Mouse (Mus musculus) kidney, embryonic 15.5 days (tissue): ENCODE results near the gene Pcbd1. TPM values are rescaled to one million over a fixed set of nuclear protein-coding genes. Genes with fewer than 3 reads are reported as not detected.

Source experiments
- ATAC-seq: fragments of 200-750 bp; cut with Nextera tagmentation; replicated peaks from 2 replicates; pipeline ENCODE4 v1.8.0; 2017; ENCODE audit warnings: moderate TSS enrichment; ENCODE audit not compliant: low FRiP score
- H3K27ac ChIP-seq: fragments of 300-500 bp; sonication (generic); 2 replicates; pipeline ENCODE4 v1.5.1; 2015; ENCODE audit warnings: mild to moderate bottlenecking, inconsistent platforms
- H3K27me3 ChIP-seq: fragments of 300-500 bp; sonication (generic); 2 replicates; pipeline ENCODE4 v1.6.1; 2015; ENCODE audit warnings: inconsistent platforms
- H3K36me3 ChIP-seq: fragments of 300-500 bp; sonication (generic); 2 replicates; pipeline ENCODE4 v1.6.1; 2015; ENCODE audit warnings: inconsistent platforms
- H3K4me1 ChIP-seq: fragments of 300-500 bp; sonication (generic); 2 replicates; pipeline ENCODE4 v1.6.1; 2015; ENCODE audit warnings: inconsistent platforms
- H3K4me2 ChIP-seq: fragments of 300-500 bp; sonication (generic); 2 replicates; pipeline ENCODE4 v1.6.1; 2015; ENCODE audit warnings: moderate library complexity, mild to moderate bottlenecking, inconsistent platforms
- H3K4me3 ChIP-seq: fragments of 300-500 bp; sonication (generic); replicated peaks from 2 replicates; pipeline ENCODE4 v1.5.1; 2015; ENCODE audit warnings: mild to moderate bottlenecking, inconsistent platforms
- H3K9ac ChIP-seq: fragments of 300-500 bp; sonication (generic); 2 replicates; pipeline ENCODE4 v1.6.1; 2015; ENCODE audit warnings: mild to moderate bottlenecking, inconsistent platforms
- H3K9me3 ChIP-seq: fragments of 300-500 bp; sonication (generic); replicated peaks from 2 replicates; pipeline ENCODE4 v1.6.1; 2016; ENCODE audit warnings: inconsistent platforms
- WGBS: fragments of 180-500 bp; shearing (Covaris S2); methylation state at CpG from one replicate; pipeline ENCODE4 v1.1.7; 2015; ENCODE audit warnings: mixed read lengths; 5-methylcytosine and 5-hydroxymethylcytosine counted together
- polyA plus RNA-seq: library from polyadenylated mRNA; unstranded; fragments of >200 nt; fragmentation: Nextera tagmentation; extraction: Ambion mirVana; gene quantifications from 2 replicates; pipeline ENCODE4 v1.2.1, GENCODE M21; 2015

Gene Pcbd1
- polyA plus RNA-seq, 1 experiment from 2014 or later, result 144 TPM

DNA sequence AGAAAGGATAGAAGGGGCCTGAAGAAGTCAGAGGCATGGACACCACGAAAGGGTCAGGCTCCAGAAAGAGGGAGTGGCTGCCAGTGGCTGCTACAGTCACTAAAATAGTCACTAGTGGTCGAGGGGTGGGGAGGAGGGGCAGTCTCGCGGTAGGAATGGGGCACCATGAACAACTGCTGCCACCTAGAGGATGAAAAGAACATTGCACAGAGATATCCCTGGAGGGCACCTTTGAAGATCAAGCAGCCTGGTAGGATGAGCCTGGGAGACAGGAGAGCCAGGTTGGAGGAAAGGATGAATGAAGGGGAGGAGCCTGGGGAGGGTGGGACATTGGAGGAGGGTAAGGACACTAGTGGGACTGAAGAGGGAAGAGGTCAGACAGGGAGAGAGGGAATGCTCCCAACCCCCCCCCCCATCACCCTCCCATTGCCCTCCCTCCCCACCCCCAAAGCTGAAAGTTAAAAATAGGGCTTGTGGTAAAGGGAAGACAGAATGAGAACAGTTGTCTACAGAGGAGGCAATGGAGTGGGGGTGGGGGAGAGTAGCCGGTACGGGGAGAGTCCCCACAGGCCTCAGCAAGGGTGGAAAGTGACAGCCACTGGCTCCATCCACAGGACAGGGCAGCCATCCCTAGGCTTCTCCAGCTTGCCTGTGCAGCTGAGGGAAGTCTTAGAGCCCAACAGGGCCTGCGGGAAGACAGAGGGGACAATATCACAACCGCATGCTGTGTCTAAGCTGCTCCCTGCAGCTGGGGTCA, 20.5 kb upstream of the Pcbd1 start:
- Histone ChIP-seq H3K9me3 (no peaks in the 10 kb centered on the region), H3K4me3 (no peak overlapping the region), H3K4me1 (peaks cover 35% of the 10 kb centered on the region), H3K4me2 (peak overlapping the region; percentile 48), H3K36me3 (no peaks in the 10 kb centered on the region), H3K9ac (no peak overlapping the region), H3K27me3 (0 out of 2 replicates have a peak, but pooled peaks cover 4% of the 10 kb centered on the region), H3K27ac (no peak overlapping the region)
- peak; percentile 38; the same call in 1 of the 2 replicates for ATAC-seq
- WGBS, result 2% methylated on average over 8 of the region's 8 CpGs

DNA sequence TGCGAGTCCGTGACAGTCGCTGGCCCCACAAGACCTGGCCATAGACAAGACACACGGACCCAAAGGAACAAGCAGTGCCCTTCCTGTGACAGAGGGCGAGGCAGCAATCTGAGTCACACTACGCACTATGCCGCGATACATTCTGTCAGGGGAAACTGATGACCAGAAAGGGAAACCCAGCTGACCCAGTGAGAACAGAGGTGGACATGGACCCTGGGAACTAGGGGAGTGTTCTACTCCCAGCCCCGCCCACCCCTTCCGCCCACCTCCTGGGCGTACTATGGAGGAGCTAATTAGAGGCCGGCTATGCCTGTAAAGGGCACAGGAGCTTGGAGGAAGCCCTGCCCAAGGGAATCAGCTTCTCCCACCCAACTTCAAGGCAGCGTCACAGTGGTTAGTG, 19.9 kb upstream of the Pcbd1 start:
- no peak overlapping the region for H3K27ac ChIP-seq
- H3K4me2 ChIP-seq, result peak overlapping the region; percentile 48
- H3K36me3 ChIP-seq, result no peaks in the 10 kb centered on the region
- H3K9me3 ChIP-seq, result no peaks in the 10 kb centered on the region
- 0 out of 2 replicates have a peak, but pooled peaks cover 5% of the 10 kb centered on the region for H3K27me3 ChIP-seq
- WGBS, result 10% methylated on average over 13 of the region's 13 CpGs
- peak; percentile 31; the same call in 1 of the 2 replicates for ATAC-seq
- H3K4me1 ChIP-seq, result peaks cover 35% of the 10 kb centered on the region
- no peak overlapping the region for H3K9ac ChIP-seq
- H3K4me3 ChIP-seq, result peak overlapping the region; percentile 14; the same call in 1 of the 2 replicates

DNA sequence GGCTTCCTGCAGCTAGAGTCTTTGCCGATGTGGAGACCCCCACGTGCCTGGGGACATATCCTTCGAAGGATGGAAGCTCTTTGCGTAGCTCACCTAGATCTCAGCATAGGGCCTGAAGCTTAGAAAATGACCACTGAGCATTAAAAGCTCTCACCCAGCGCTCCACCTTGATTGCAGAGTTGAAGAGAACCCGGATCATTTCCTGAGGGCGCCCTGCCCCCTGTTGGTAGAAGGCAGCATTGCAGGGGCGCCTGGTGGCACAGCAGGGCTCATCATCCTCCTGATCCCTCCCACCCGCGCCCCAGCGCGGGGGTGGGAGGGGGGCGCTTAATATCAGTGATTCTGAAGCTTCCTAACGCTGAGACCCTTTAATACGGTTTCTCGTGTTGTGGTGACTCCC, 16.8 kb upstream of the Pcbd1 start:
- no peak for ATAC-seq
- Histone ChIP-seq H3K9me3 (no peaks in the 10 kb centered on the region), H3K4me2 (no peak overlapping the region), H3K27me3 (0 out of 2 replicates have a peak, but pooled peaks cover 5% of the 10 kb centered on the region), H3K4me3 (no peak overlapping the region), H3K36me3 (no peaks in the 10 kb centered on the region), H3K27ac (no peak overlapping the region), H3K4me1 (peaks cover 21% of the 10 kb centered on the region), H3K9ac (no peak overlapping the region)
- WGBS, result 11% methylated on average over 16 of the region's 16 CpGs

DNA sequence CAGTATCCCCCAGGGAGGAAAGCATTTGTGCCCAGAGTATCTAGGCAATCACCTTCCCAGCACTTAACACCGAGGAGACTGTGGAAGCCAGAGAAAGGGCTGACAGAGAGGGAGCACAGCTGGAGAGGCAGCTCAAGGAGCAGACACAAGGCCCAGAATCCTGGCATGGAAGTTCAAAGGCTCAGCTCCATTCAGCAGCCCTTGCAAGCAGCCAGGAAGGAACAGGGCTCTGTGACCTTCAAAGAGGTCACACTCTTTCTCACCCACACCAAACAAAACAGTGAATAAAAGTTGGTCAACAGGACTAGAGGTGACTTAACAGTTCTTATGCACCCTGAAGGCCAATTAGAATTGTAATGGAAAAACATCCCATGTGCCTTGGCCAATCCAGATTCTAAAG, 14.5 kb upstream of the Pcbd1 start:
- no peak overlapping the region for H3K27ac ChIP-seq
- ATAC-seq, result no peak
- no peaks in the 10 kb centered on the region for H3K36me3 ChIP-seq
- H3K4me3 ChIP-seq, result no peak overlapping the region
- H3K9ac ChIP-seq, result no peak overlapping the region
- H3K4me2 ChIP-seq, result no peak overlapping the region
- no peaks in the 10 kb centered on the region for H3K9me3 ChIP-seq
- 0% methylated on average over 1 of the region's 1 CpGs for WGBS
- peaks cover 11% of the 10 kb centered on the region for H3K4me1 ChIP-seq
- H3K27me3 ChIP-seq, result 0 out of 2 replicates have a peak, but pooled peaks cover 5% of the 10 kb centered on the region

DNA sequence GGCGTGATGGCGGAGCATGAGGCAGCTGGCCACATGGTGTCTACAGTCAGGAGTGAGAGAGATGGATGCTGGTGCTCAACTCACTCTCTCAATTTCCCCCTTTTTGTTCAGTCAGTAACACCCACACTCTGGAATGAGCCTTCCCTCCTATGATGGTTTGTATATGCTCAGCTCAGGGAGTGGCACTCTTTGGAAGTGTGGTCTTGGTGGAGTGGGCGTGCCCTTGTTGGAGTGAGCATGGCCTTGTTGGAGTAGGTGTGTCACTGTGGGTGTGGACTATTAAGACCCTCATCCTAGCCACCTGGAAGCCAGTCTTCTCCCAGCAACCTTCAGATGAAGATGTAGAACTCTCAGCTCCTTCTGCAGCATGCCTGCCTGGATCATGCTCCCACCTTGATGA, 13.5 kb upstream of the Pcbd1 start:
- ATAC-seq, result no peak
- Histone ChIP-seq H3K9ac (no peak overlapping the region), H3K4me3 (no peak overlapping the region), H3K36me3 (no peaks in the 10 kb centered on the region), H3K27ac (no peak overlapping the region), H3K4me1 (peaks cover 18% of the 10 kb centered on the region), H3K4me2 (no peak overlapping the region), H3K27me3 (0 out of 2 replicates have a peak, but pooled peaks cover 5% of the 10 kb centered on the region), H3K9me3 (no peaks in the 10 kb centered on the region)
- WGBS, result 90% methylated on average over 3 of the region's 3 CpGs

DNA sequence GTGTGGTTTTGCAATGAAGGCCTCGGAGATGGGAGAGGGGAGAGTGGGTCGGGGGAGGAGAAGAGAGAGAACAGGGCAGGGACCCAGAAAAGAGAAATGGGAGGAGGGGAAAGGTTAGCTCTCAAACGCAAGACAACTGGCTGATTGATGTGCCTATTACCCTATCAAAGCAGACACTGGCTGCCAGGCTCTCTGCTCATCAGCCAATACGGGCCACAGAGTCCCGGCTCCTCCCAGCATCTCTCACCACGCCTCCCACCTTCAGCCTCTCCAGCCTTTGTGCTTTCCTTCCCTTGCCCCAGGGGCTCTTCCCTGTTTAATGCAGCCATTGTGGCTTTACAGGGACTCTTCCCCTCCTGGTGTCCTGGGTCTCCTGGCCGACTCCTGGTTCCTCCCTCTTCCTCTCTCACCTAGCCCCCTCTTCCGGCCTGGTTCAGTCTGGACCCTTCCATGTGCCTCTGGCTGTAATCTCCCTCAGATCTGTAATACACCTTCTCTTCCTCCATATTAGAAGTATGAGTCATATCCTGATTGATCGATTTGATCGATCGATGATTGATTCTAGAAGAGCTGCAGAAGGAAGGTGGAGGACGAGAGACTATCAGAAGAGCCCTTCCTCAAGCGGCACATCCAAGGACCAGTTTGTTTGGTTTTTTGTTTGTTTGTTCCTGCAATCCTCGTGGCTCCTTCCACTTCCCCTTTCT, 8.8 kb upstream of the Pcbd1 start:
- H3K4me2 ChIP-seq, result peak overlapping the region; percentile 44
- peaks cover 21% of the 10 kb centered on the region for H3K4me1 ChIP-seq
- no peaks in the 10 kb centered on the region for H3K36me3 ChIP-seq
- peak overlapping the region; percentile 25; the same call in 1 of the 2 replicates for H3K27ac ChIP-seq
- H3K4me3 ChIP-seq, result peak overlapping the region; percentile 5
- H3K27me3 ChIP-seq, result no peaks in the 10 kb centered on the region
- peak; percentile 94 for ATAC-seq
- H3K9ac ChIP-seq, result no peak overlapping the region
- H3K9me3 ChIP-seq, result no peaks in the 10 kb centered on the region
- 34% methylated on average over 14 of the region's 14 CpGs for WGBS

DNA sequence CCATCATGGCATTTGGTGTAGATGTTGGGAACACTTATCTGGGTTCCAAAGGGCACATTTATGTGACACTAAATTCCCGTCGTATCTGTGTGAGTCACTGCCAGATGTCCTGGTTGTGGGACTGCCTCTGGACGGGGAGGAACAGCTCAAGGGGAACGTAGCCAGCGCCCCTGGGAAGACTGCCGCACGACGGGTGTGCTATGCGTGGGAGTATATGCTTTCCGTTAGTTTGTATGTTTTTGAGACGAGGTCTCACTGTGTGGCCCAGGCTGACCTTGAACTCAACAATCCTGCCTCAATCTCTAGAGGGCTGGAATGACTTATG, 8.2 kb upstream of the Pcbd1 start:
- Histone ChIP-seq H3K4me3 (no peak overlapping the region), H3K36me3 (no peaks in the 10 kb centered on the region), H3K9ac (no peak overlapping the region), H3K27ac (no peak overlapping the region), H3K4me2 (peak overlapping the region; percentile 44), H3K27me3 (no peaks in the 10 kb centered on the region), H3K4me1 (peaks cover 21% of the 10 kb centered on the region), H3K9me3 (no peaks in the 10 kb centered on the region)
- 0 out of 2 replicates have a peak, but pooled peaks have one; percentile 30 for ATAC-seq
- WGBS, result 42% methylated on average over 11 of the region's 11 CpGs

DNA sequence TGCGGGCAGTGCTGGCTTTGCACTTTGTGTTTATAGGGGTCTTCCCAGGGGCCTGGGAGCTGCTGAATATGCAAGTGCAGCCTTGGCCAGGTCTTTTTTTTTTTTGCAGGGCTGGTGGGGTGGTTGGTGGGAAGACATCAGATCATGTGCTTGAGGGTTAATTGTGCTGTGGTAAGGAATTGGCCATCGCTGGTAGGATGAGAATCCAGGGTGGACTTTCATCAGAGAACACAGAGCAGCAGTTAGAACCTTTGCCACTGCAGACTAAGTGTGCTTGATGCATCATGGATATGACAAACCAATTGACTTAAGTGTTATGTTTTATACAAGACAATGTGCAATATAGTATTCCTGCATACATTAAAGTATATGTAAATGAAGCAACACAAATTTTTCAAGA, 3.8 kb upstream of the Pcbd1 start:
- Histone ChIP-seq H3K9ac (no peak overlapping the region), H3K4me2 (no peak overlapping the region), H3K27ac (no peak overlapping the region), H3K9me3 (no peaks in the 10 kb centered on the region), H3K4me3 (no peak overlapping the region), H3K36me3 (no peaks in the 10 kb centered on the region), H3K4me1 (peaks cover 34% of the 10 kb centered on the region), H3K27me3 (no peaks in the 10 kb centered on the region)
- no peak for ATAC-seq
- WGBS, result 83% methylated on average over 2 of the region's 2 CpGs

DNA sequence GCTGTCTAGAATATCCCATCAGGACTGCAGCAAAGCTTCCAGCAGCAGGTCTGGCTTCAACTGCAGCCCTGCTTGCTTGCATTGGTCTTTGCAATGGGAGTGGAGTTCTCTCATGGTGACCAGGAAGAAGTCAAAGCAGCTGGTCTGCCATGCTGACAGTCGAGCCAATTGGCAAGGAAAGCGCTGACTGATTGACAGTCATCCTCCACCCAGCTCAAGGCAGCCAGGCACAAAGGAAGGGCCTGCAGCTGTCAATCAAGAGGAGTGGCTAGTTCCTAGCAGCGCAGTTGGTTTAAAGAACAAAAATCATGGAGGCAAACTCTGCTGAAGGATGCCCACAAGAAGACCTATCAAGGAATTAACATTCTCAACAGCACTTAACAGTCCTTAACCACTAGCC, 2.6 kb upstream of the Pcbd1 start:
- Histone ChIP-seq H3K4me1 (peaks cover 32% of the 10 kb centered on the region), H3K36me3 (no peaks in the 10 kb centered on the region), H3K9ac (no peak overlapping the region), H3K9me3 (no peaks in the 10 kb centered on the region), H3K4me2 (no peak overlapping the region), H3K27me3 (no peaks in the 10 kb centered on the region), H3K27ac (no peak overlapping the region), H3K4me3 (no peak overlapping the region)
- WGBS, result 61% methylated on average over 3 of the region's 3 CpGs
- no peak for ATAC-seq

DNA sequence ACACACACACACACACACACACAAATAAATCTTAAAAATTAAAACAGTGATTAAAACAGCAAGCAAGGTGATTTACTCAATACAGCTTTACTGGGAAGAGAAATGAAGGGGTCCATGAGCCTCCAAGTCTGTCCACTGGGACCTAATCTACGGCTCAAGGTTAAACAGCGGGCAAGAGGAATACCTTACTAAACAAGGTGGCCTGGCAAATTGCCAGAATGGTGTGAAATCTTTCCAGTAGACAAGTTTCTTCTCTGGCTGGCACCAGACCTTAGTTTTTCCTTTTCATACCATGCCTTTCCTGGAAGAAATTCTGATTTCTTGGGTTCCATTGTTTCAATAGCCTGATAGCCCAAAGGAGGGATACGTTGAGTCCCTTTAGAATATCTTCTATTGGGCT, 663 bp upstream of the Pcbd1 start:
- no peak for ATAC-seq
- WGBS, result 80% methylated on average over 3 of the region's 3 CpGs

DNA sequence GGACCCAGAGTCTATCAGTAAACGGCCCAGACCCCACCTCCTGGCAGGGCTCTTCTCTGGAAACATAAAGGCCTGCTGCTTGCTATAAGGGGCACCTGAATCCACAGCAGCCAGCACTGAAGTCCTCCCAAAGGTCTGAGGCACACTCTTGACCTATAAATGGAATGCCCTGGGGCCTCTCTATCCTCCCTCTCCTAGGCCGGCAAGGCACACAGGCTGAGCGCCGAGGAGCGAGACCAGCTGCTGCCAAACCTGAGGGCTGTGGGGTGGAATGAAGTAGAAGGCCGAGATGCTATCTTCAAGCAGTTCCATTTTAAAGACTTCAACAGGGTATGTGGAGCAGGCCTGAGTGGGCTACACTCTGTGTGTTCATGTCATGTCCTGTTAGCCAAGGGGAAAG, 2.7 kb downstream of the Pcbd1 start:
- no peak overlapping the region for H3K9ac ChIP-seq
- H3K27me3 ChIP-seq, result no peaks in the 10 kb centered on the region
- H3K36me3 ChIP-seq, result peaks cover 35% of the 10 kb centered on the region
- H3K4me1 ChIP-seq, result peaks cover 32% of the 10 kb centered on the region
- WGBS, result 59% methylated on average over 6 of the region's 6 CpGs
- no peak overlapping the region for H3K4me2 ChIP-seq
- H3K4me3 ChIP-seq, result no peak overlapping the region
- no peak for ATAC-seq
- H3K9me3 ChIP-seq, result no peaks in the 10 kb centered on the region
- no peak overlapping the region for H3K27ac ChIP-seq

More for the DNA sequence above, 663 bp upstream of the Pcbd1 start:
- Histone ChIP-seq H3K36me3 (0 out of 2 replicates have a peak, but pooled peaks cover 11% of the 10 kb centered on the region), H3K9me3 (no peaks in the 10 kb centered on the region), H3K4me3 (no peak overlapping the region), H3K4me1 (peaks cover 32% of the 10 kb centered on the region), H3K27ac (peak overlapping the region; percentile 90), H3K4me2 (no peak overlapping the region), H3K9ac (no peak overlapping the region), H3K27me3 (no peaks in the 10 kb centered on the region)

DNA sequence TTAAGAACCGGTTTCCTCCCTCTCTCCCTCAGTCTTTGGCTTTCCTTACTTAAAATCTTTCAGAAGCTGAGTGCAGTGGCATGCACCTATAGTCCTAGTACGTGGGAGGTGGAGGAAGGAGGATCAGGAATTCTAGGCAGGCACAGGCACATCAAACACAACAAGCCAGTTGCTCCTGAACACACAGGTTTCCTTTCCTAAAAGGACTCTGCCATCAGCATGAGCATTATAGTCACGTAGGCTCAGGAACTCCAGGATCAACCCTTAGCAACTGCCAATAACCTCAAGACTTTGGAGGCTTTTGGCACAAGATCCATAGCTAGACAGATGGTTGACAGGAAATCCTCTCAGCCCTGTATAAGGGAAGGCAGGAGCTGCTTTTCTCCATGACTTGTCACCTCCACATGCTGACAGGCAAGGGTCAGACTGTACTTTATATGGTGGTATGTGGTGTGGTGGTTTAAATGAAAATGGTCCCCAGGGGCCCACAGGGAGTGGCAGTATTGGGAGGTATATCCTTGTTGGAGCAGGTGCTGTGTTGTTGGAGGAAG, 14.5 kb downstream of the Pcbd1 start:
- Histone ChIP-seq H3K9me3 (no peaks in the 10 kb centered on the region), H3K4me3 (no peak overlapping the region), H3K27me3 (no peaks in the 10 kb centered on the region), H3K4me2 (no peak overlapping the region), H3K36me3 (peaks cover 97% of the 10 kb centered on the region), H3K4me1 (no peaks in the 10 kb centered on the region), H3K9ac (no peak overlapping the region), H3K27ac (no peak overlapping the region)
- ATAC-seq, result no peak
- 87% methylated on average over 3 of the region's 3 CpGs for WGBS
